Mouse (Mus musculus): ENCODE data around the gene Wiz. TPM values are rescaled to one million over a fixed set of nuclear protein-coding genes. Genes with fewer than 3 reads are reported as not detected.
A peak's percentile ranks its signal among the peaks of the same experiment; 100 is the strongest.

The Wiz gene
- polyA plus RNA-seq, 1 experiment from 2014 or later: 2.7 TPM

- Histone ChIP-seq H3K27me3 (ENCODE audit: insufficient read depth, low read length) (no peaks in the 10 kb centered on the region), H3K36me3 (replicated peaks; ENCODE audit: insufficient read depth, low read length) (no peaks in the 10 kb centered on the region), H3K9me3 (ENCODE audit: low read length) (no peaks in the 10 kb centered on the region), H3K4me2 (ENCODE audit: low read depth, low read length) (no peak within 1 kb of the TSS), H3K27ac (ENCODE audit: low read depth) (no peak within 1 kb of the TSS), H3K9ac (replicated peaks) (no peak within 1 kb of the TSS), H3K4me3 (ENCODE audit: low read depth, low read length) (no peak within 1 kb of the TSS), H3K4me1 (ENCODE audit: insufficient read depth) (peaks cover 10% of the 10 kb centered on the region; the same call in 1 of the 2 replicates)
- ATAC-seq (no peak), DNase-seq (no peak)
- TF ChIP-seq CTCF (IDR thresholded peaks at IDR 0.05; ENCODE audit: low read depth): no peak
- TF ChIP-seq EP300 (IDR thresholded peaks at IDR 0.05; ENCODE audit: low read depth): no peak
- WGBS (ENCODE audit: insufficient replicate concordance): 25% methylated on average over 2 of the region's 2 CpGs
These were observed 34.8 kb upstream of the Wiz start, which contains the start of gene Pglyrp2 for GRCm38 (mm10) chr17:32424034-32424433. Pglyrp2 (minus strand) TSS chr17:32424167.

DNA sequence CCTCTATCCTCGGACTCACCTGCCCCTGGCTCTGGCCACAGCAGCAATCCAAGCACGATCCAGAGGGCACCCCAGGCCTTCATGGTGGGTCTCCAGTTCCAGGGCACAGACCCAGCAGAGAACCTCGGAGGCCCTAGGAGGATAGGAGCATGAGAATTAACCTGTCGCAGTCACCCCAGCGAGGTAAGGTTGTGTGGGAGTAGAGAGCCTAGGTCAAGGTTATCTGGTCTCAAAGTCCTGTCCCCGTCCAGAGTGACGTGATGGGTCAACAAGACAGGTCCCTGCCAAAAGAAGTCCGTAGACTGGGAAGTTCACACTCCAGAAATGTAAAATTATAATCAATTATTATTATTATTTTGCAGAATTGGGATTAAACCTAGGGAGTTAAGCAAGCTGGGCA is 31.5 kb upstream of the Wiz start:
- H3K4me2 ChIP-seq (ENCODE audit: low read depth, low read length): peak overlapping the region; percentile 52
- H3K27me3 ChIP-seq (ENCODE audit: insufficient read depth, low read length): no peaks in the 10 kb centered on the region
- TF ChIP-seq CTCF (IDR thresholded peaks at IDR 0.05; ENCODE audit: low read depth): no peak
- no peak for TF ChIP-seq EP300 (IDR thresholded peaks at IDR 0.05; ENCODE audit: low read depth)
- no peaks in the 10 kb centered on the region; the same call in 1 of the 2 replicates for H3K36me3 ChIP-seq (replicated peaks; ENCODE audit: insufficient read depth, low read length)
- peak; percentile 40 for DNase-seq
- ATAC-seq: peak; percentile 87
- H3K4me3 ChIP-seq (ENCODE audit: low read depth, low read length): peak overlapping the region; percentile 37
- H3K9ac ChIP-seq (replicated peaks): peak overlapping the region; percentile 53
- H3K4me1 ChIP-seq (ENCODE audit: insufficient read depth): 0 out of 2 replicates have a peak, but pooled peaks cover 4% of the 10 kb centered on the region
- WGBS (ENCODE audit: insufficient replicate concordance): 66% methylated on average over 8 of the region's 8 CpGs
- no peaks in the 10 kb centered on the region for H3K9me3 ChIP-seq (ENCODE audit: low read length)
- peak overlapping the region; percentile 81 for H3K27ac ChIP-seq (ENCODE audit: low read depth)

- Histone ChIP-seq H3K4me2 (ENCODE audit: low read depth, low read length) (peak overlapping the region; percentile 52), H3K9ac (replicated peaks) (peak overlapping the region; percentile 53), H3K27ac (ENCODE audit: low read depth) (peak overlapping the region; percentile 81), H3K9me3 (ENCODE audit: low read length) (no peaks in the 10 kb centered on the region), H3K4me1 (ENCODE audit: insufficient read depth) (0 out of 2 replicates have a peak, but pooled peaks cover 4% of the 10 kb centered on the region), H3K27me3 (ENCODE audit: insufficient read depth, low read length) (no peaks in the 10 kb centered on the region), H3K4me3 (ENCODE audit: low read depth, low read length) (peak overlapping the region; percentile 37), H3K36me3 (replicated peaks; ENCODE audit: insufficient read depth, low read length) (no peaks in the 10 kb centered on the region; the same call in 1 of the 2 replicates)
- WGBS (ENCODE audit: insufficient replicate concordance): 45% methylated on average over 2 of the region's 2 CpGs
- ATAC-seq (no peak), DNase-seq (no peak)
- TF ChIP-seq EP300 (IDR thresholded peaks at IDR 0.05; ENCODE audit: low read depth): no peak
- no peak for TF ChIP-seq CTCF (IDR thresholded peaks at IDR 0.05; ENCODE audit: low read depth)
These were observed 30.8 kb upstream of the Wiz start for GRCm38 (mm10) chr17:32419989-32420388.

DNA sequence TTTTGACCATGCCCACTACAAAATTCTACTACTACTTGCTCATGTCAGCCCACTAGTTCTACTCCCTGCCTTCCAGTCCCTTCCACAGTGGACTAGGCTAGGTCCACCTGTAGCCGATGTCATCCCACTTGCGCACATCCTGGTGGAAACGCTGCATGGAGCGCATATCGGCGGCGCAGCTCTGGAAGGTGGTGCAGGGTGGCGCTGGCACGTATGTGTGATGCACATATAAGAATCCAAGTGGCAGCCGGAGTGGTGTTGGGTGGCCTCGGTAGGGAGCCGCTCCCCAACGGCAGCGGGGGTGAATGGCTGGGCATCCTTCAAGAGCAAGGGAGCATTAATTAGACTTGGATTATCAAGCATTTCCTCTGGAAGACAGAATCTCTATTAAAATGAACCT is 27.5 kb upstream of the Wiz start:
- Histone ChIP-seq H3K4me3 (ENCODE audit: low read depth, low read length) (no peak overlapping the region), H3K36me3 (replicated peaks; ENCODE audit: insufficient read depth, low read length) (no peaks in the 10 kb centered on the region; the same call in 1 of the 2 replicates), H3K4me1 (ENCODE audit: insufficient read depth) (no peaks in the 10 kb centered on the region), H3K4me2 (ENCODE audit: low read depth, low read length) (no peak overlapping the region), H3K9me3 (ENCODE audit: low read length) (no peaks in the 10 kb centered on the region), H3K9ac (replicated peaks) (no peak overlapping the region), H3K27ac (ENCODE audit: low read depth) (no peak overlapping the region), H3K27me3 (ENCODE audit: insufficient read depth, low read length) (no peaks in the 10 kb centered on the region)
- no peak for ATAC-seq
- TF ChIP-seq EP300 (IDR thresholded peaks at IDR 0.05; ENCODE audit: low read depth) (no peak), CTCF (IDR thresholded peaks at IDR 0.05; ENCODE audit: low read depth) (no peak)
- DNase-seq: no peak
- WGBS (ENCODE audit: insufficient replicate concordance): 88% methylated on average over 14 of the region's 14 CpGs

DNA sequence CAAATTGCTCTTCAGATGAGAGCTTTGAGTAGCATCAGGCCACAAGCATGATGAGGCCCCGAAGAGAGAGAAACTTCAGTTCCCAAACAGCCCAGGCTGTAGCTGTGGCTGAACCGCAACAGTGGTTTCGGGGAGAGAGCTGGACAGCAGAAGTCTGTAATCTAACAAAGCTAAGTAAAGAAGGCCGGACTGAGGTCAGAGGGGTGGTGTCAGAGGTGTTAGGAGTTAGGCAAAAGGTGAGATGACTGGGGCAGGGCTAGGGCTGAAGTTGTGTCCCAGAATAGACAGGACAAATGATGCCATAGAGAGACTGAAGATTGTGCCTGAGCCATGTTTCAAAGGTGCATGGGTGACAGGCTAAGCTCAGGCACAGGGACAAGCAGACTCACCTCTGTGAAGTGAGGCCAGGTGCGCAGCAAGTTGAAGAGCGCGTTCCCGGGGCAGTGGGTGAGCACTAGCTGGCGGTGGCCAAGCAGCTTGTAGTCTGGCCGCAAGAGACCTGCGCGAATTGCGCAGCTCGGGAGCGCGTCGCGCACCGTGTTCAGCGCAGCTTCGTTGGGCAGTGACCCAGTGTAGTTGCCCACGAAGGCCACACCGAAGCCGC is 26.3 kb upstream of the Wiz start:
- Histone ChIP-seq H3K27me3 (ENCODE audit: insufficient read depth, low read length) (no peaks in the 10 kb centered on the region), H3K4me1 (ENCODE audit: insufficient read depth) (no peaks in the 10 kb centered on the region), H3K4me3 (ENCODE audit: low read depth, low read length) (no peak overlapping the region), H3K36me3 (replicated peaks; ENCODE audit: insufficient read depth, low read length) (no peaks in the 10 kb centered on the region; the same call in 1 of the 2 replicates), H3K27ac (ENCODE audit: low read depth) (no peak overlapping the region), H3K9ac (replicated peaks) (no peak overlapping the region), H3K4me2 (ENCODE audit: low read depth, low read length) (no peak overlapping the region), H3K9me3 (ENCODE audit: low read length) (no peaks in the 10 kb centered on the region)
- TF ChIP-seq EP300 (IDR thresholded peaks at IDR 0.05; ENCODE audit: low read depth) (no peak), CTCF (IDR thresholded peaks at IDR 0.05; ENCODE audit: low read depth) (no peak)
- peak; percentile 69 for ATAC-seq
- 67% methylated on average over 24 of the region's 24 CpGs for WGBS (ENCODE audit: insufficient replicate concordance)
- no peak for DNase-seq

- Histone ChIP-seq H3K4me2 (ENCODE audit: low read depth, low read length) (no peak overlapping the region), H3K4me1 (ENCODE audit: insufficient read depth) (no peaks in the 10 kb centered on the region), H3K4me3 (ENCODE audit: low read depth, low read length) (no peak overlapping the region), H3K9me3 (ENCODE audit: low read length) (no peaks in the 10 kb centered on the region), H3K27ac (ENCODE audit: low read depth) (no peak overlapping the region), H3K9ac (replicated peaks) (no peak overlapping the region), H3K36me3 (replicated peaks; ENCODE audit: insufficient read depth, low read length) (no peaks in the 10 kb centered on the region), H3K27me3 (ENCODE audit: insufficient read depth, low read length) (no peaks in the 10 kb centered on the region)
- DNase-seq (no peak), ATAC-seq (no peak)
- WGBS (ENCODE audit: insufficient replicate concordance): 77% methylated on average over 6 of the region's 6 CpGs
- TF ChIP-seq EP300 (IDR thresholded peaks at IDR 0.05; ENCODE audit: low read depth) (no peak), CTCF (IDR thresholded peaks at IDR 0.05; ENCODE audit: low read depth) (no peak)
These were observed 22.7 kb upstream of the Wiz start for GRCm38 (mm10) chr17:32411898-32412297.

Data from liver, postnatal 0 days (tissue).